Mouse (Mus musculus): ENCODE data around the gene Tmem240.
"Not testable (repeated sequence)": the region's sequence is repeated elsewhere in the genome, so short reads cannot be mapped to it uniquely, and the experiment has no call there.

Gene Tmem240

DNA sequence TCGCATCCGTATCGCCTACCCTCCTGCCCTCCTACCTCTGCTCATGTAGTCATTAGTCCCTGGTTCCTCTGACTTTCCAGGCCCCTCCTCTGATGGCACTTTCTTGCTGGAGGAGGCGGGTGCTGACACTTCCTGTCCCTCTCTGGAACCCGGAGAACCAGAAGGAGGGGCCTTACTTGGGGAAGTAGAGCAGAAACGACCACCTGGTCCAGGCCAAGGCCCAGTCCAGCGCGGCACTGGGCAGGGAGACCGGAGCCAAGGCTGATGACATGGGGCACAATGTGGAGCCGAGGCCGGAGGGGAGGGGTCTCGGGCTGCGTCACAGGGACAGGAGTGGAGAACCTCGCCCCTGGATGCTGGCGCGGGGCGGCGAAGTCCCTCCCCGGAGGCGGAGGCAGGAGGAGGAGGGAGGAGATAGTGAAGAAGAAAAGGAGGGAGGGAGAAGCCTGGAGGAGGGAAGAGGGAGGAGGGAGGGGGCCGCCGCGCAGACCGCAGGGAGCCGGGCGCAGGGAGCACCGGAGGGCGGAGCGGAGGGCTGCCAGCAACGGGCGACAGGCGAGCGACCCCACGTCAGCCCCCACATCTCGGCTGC lies at the start of gene Tmem240:
TSS of gene Tmem240 (plus strand) at position 451 of the 592 bp plus-strand sequence.
- DNase-seq (ENCODE audit: extremely low spot score, low spot score): peak; percentile 86

GRCm38 (mm10) chr4:155687764-155688163 lies 46.8 kb upstream of the Tmem240 start:
- DNase-seq (ENCODE audit: extremely low spot score, low spot score): not testable (repeated sequence)

DNA sequence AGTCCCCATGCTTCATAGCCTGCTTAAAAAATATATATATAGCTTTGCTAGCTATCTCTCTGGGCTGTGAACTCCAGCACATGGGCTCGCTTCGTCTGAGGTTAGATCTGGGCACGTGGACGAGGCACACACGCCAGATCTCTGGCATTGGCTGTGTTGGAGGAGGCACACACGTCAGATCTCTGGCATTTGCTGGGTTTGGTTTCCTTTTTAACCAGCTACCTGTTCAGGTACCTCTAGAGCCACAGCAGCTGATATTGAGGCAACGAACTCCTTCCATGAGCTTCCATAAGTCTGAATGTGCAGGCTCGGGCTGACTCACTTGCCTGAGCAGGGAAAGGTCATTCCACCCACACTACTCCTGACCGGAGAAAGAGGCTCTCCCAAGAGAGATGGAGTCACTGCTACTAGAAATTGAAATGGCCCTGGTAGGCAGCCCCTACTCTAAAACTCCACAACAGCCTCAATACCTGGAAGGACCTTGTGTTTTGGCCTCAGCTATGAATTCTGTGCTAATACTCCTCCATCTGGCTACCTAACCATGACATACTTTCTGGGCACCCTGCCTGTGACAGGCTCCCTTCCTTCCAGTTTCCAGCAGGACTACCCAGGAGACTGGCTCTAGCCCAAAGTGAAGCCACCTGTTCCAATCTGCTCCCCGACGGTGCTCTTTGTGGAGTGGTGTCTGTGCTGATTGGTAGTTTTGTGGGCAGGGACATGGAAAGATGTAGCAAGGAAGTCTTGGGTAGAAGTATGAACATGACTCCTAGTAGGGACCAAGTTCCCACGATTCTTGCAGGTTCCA lies 43.8 kb upstream of the Tmem240 start:
- no peak for DNase-seq (ENCODE audit: extremely low spot score, low spot score)

- no peak for DNase-seq (ENCODE audit: extremely low spot score, low spot score)
Measured at GRCm38 (mm10) chr4:155692421-155692820, 42.2 kb upstream of the Tmem240 start.

- peak; percentile 67 for DNase-seq (ENCODE audit: extremely low spot score, low spot score)
Measured at GRCm38 (mm10) chr4:155694111-155694481, 40.5 kb upstream of the Tmem240 start, which contains the start of gene Fndc10. Gene Fndc10 (plus strand): TSS chr4:155694342.

DNA sequence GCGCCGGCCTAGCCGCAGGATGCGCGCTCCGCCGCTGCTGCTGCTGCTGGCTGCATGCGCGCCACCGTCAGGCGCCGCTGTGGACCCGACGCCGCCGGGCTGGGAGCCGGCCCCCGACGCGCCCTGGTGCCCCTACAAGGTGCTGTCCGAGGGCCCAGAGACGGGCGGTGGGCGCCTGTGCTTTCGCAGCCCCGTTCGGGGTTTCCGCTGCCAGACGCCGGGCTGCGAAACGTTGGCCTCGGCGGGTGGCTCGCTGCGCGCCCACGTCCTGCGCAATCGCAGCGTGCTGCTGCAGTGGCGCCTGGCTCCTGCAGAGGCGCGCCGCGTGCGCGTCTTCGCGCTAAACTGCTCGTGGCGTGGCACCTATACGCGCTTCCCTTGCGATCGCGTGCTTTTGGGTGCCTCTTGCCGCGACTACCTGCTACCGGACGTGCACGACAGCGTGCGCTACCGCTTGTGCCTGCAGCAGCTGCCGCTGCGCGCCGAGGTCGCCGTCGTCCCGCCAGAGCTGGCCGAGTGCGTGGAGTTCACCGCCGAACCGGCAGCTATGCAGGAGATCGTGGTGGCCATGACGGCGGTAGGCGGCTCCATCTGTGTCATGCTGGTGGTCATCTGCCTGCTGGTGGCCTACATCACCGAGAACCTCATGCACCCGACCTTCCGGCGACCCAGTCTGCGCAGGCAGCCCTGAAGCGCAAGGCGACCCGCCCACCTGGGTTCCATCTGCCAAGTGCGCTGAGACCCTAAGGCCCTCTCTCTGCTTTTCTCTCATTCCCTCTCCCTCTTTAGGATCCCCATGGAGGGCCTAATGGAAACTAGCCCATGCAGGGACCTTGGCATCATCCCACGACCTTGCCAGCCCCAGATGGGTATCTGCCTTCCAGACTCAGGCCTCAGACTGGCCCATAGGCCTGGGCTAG lies 39.9 kb upstream of the Tmem240 start:
- peak; percentile 61 for DNase-seq (ENCODE audit: extremely low spot score, low spot score)

- no peak for DNase-seq (ENCODE audit: extremely low spot score, low spot score)
Measured at GRCm38 (mm10) chr4:155695531-155696062, 39.0 kb upstream of the Tmem240 start.

GRCm38 (mm10) chr4:155696261-155697255 lies 38.0 kb upstream of the Tmem240 start:
- no peak for DNase-seq (ENCODE audit: extremely low spot score, low spot score)

- DNase-seq (ENCODE audit: extremely low spot score, low spot score): no peak
Measured at GRCm38 (mm10) chr4:155700425-155700824, 34.2 kb upstream of the Tmem240 start.

GRCm38 (mm10) chr4:155703425-155703929 lies 31.1 kb upstream of the Tmem240 start:
- no peak for DNase-seq (ENCODE audit: extremely low spot score, low spot score)

GRCm38 (mm10) chr4:155704721-155705591 lies 29.6 kb upstream of the Tmem240 start, which contains the start of gene Ssu72:
Gene Ssu72 (plus strand): TSS chr4:155704800.
- DNase-seq (ENCODE audit: extremely low spot score, low spot score): peak; percentile 95

GRCm38 (mm10) chr4:155705592-155705929 lies 29.0 kb upstream of the Tmem240 start:
- no peak for DNase-seq (ENCODE audit: extremely low spot score, low spot score)

DNA sequence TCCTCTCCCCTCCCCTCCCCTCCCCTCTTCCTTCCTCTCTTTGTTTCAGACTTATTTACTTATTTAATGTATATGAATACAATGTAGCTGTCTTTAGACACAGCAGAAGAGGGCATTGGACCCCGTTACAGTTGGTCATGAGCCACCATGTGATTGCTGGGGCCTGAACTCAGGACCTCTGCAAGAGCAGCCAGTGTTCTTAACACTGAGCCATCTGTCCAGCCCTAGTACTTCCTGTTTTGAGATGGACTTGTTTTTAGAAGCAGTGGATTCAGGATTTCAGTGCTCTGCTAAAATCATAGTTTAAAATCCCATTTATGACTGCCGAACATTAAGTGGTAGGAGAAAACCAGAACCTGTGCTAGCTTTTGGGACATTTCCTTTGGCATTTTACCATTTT lies 26.0 kb upstream of the Tmem240 start:
- DNase-seq (ENCODE audit: extremely low spot score, low spot score): no peak

GRCm38 (mm10) chr4:155708988-155709387 lies 25.6 kb upstream of the Tmem240 start:
- DNase-seq (ENCODE audit: extremely low spot score, low spot score): no peak

DNA sequence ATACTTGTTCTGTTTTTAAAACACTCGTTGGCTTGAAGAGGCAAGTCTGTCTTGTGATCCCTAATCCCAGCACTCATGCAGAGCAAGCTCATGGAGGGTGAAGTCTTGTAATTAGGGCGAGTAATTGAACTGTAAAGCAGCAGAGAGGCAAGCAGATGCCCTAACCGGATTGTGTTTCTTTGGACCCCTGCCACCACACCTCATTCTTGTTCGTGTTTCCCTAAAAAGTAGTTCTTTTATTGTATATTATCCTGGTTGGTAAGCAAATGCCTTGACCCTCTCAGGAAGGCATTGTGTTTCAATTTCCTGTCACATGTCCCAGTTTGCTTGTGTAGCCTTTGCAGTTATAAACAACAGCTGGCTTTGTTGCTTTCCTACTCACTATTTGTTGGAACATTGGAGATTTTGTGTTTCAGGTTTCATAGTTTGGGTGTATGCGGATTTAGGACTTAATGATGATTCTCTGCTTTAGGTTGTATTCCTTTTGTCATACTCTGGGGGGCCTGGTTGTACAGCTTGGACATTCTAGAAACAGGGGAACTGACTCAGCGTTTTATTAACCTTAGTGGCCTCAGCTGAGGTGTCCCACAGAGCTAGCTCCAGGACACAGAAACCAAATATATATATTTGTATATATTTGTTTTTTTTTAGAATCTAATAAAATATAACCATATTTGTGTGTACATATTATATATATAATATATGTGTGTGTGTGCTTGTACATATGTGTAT lies 23.9 kb upstream of the Tmem240 start:
- DNase-seq (ENCODE audit: extremely low spot score, low spot score): no peak

- no peak for DNase-seq (ENCODE audit: extremely low spot score, low spot score)
Measured at GRCm38 (mm10) chr4:155721668-155722083, 12.9 kb upstream of the Tmem240 start.

DNA sequence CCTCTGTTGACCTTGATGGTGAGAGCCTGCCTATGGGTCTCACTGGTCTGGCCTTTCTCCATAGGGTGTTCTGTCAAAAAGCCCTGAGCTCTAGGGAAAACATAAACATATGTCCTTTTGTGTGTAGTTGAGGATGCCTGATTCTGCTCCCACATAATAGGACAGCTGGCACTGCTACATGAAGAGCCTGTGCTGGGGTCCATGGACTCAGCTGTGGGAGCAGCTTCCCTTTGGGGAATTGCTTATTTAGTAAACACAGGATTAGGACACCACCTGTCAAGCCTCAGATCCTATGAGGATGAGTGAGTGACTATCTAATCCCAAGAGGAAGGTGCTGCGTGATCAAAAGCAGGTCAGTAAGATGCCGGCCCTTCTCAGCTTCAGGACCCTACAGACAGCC lies 6.6 kb upstream of the Tmem240 start:
- no peak for DNase-seq (ENCODE audit: extremely low spot score, low spot score)

GRCm38 (mm10) chr4:155733267-155733666 lies 1.3 kb upstream of the Tmem240 start:
- no peak for DNase-seq (ENCODE audit: extremely low spot score, low spot score)
